Mouse (Mus musculus) cerebellum, adult 9-11 months (tissue): Measurements from ENCODE around the gene Slc41a2.
A peak's percentile ranks its signal among the peaks of the same experiment; 100 is the strongest.

Source experiments
- DNase-seq: peaks from one replicate; pipeline ENCODE4 v3.0.0; 2022

Slc41a2 gene

DNA sequence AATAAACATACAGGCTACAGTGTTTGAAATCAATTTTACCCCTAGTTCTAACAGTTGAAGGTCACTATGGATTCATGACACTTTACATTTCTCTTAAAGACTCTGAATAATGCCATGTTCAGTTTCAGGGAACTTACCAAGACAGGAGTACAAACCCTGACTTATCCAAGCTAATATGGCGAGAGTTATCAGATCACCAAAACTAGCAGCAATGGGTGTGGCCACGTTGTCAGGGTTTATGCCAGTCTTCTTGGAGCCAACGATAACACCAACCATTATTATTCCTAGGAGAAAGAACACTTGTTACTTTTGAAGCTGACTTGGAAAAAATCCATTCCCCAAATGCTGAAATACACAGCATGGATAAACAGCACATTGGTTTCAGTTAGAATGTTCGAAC is 40.7 kb downstream of the Slc41a2 start:
- DNase-seq, result no peak

DNA sequence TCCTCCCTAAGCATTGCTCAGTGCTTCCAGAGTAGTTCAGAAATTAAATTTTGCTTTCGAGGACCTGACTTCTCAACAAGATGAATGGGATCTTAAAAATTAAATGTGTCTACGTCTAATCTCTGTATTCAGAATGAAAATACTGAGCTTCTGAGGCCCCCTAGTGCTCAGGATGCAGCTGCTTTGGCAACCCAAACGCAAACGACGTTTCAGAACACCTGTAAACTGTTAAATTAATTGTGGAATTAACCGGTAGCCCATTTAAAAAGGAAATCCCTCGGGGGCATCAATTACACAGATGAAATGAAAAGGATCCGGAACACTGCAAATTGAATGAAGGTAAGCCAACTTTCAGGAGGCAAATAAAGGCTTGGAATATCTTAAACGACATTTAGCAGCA is 42.9 kb downstream of the Slc41a2 start:
- no peak for DNase-seq

DNA sequence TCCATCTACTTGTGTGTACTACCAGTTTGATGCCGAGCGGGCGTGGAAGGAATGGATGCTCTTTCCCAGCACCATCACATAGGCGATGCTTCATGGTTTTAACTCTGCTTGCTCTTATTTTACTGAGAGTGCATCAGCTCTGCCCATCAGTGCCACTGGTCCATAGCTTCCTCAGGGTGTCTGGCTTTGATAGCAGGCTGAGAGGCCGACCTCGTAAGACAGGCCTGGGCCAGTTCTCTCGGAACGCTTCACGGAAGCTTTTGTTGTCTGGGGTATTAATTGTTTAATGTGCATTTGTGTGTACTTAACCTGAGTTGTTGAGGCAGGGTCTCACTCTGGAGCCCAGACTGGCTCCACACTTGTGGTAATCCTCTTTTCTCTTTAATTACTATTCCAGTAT is 44.3 kb downstream of the Slc41a2 start:
- DNase-seq, result no peak

DNA sequence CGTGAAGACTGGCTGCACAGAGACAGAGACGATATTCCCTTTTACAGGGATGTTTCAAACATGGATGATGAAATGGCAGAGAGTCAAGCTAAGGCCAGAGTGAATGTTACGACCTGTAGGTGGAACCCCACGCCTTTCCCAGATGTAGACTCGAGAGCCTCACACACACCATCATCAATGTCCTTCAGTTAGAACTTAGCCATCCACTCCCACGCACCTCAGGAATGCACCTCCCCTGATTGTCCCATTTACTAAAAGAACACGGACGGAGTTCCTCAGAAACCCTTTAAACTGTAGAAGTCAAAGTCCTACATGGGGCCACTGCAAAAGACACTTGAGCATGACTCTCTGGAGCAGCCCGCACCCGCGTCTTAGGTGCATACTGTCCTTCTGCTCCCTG is 46.0 kb downstream of the Slc41a2 start:
- no peak for DNase-seq

DNA sequence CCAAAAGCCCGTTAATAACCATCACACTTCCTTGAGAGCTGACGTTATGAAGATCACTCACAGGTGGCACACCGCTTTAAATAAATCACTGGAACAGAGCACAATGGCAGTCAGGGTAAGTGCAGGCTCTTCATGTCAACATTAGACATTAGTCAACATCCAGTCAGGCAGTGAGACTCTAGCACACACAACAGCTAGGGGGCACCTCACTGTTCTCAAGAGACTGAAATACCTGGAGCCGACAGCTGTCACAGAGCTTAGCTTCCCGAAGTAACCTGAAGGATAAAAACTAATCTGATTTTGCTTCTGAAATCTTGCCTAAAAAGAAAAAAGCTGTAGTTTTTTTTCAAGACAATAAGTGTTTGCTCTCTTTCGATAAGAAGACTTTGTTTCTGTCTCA is 49.9 kb downstream of the Slc41a2 start:
- no peak for DNase-seq

DNA sequence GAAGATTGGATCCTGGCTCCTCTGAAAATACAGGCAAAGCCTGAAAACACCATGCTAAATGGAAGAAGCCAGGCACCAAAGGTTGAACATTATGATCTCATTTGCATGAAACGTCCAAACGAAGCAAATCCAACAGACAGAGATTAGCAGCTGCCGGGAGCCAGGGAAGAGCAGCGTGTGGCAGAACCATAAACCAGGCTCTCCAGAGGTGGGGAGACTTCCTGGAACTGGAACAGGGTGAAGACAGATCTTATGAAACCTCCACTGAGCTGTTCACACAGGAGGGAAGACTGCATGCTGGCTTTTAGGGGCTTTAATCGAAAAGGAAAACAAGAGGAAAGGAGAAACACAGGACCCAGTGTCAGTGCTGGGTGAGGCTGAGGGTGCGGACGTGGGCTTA is 51.3 kb downstream of the Slc41a2 start:
- DNase-seq, result no peak

DNA sequence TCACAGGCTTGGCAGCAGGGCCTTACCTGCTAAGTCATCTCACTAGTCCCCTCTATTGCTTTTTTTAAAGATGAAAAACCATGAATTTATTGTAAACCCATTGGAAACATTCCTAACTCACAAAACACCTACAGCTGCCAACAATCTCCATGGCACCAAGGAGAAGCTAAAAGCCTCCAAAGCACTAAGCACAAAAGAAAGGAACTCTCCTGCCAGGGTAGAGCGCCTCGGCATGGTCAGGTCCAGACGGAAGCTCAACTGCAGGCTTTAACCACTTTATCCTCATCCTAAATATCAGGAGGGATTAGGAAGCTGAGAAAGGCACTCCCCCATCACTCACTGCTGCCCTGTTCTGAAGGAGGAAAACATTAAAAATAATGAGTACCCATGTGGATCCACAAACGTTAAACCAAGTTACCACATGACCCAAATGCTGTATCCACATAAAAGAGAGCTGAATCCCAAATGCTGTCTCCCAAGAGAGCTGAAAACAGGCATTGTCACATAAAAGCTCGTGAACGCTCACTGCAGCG is 51.9 kb downstream of the Slc41a2 start:
- no peak for DNase-seq

DNA sequence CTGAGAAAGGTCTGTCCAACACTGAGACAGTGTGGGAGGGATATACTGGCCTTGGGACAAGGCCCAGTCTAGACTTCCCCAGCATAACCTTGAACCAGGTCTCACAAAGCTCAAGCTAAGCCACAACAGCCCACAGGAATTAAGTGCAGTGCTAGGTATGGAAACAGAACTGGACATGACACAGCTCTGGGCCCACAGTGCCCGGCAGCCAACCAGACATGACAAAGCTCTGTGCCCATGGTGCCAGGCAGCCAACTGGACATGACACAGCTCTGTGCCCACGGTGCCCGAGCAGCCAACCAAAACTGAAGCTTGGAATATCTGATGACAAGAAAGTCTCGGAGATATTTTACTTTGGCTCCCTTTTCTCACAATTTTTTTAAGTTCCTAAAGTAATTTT is 52.8 kb downstream of the Slc41a2 start:
- no peak for DNase-seq

DNA sequence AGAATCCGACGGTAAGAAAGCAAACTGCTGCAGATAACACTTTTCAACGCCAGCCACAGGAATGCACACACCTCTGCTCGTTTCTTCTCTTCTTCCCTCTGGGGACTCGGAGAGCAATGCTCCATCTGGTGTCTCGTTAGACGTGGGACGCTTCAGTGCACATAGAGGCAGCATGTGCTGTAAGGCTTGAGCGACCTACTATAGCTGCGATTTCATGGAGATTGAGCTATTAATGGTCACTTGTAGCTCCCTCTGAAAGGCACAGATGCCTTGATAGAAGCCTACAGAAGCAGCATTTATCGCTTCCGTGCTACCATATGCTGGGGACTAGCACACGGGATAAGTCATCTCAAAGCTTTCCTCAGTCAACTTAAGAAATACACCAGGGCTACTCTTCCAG is 71.0 kb downstream of the Slc41a2 start:
- DNase-seq, result peak; percentile 79

DNA sequence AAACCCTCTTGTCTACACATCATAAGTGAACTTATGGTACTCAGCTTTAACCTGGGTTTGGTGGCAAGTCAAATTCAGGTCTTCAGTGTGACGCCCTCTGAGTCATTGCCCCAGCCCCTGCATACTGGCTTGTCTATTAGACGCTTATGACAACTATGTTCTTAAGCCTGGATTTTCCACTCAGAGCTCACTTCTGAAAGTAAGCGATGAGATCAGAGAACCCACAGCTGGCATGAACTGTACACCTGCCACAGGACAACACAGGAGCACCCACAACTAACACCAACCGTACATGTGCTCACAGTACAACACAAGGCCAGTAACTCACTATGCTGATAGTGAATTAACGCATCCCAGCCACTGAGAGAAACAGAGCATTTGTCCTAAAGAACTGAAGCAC is 71.4 kb downstream of the Slc41a2 start:
- DNase-seq, result no peak

DNA sequence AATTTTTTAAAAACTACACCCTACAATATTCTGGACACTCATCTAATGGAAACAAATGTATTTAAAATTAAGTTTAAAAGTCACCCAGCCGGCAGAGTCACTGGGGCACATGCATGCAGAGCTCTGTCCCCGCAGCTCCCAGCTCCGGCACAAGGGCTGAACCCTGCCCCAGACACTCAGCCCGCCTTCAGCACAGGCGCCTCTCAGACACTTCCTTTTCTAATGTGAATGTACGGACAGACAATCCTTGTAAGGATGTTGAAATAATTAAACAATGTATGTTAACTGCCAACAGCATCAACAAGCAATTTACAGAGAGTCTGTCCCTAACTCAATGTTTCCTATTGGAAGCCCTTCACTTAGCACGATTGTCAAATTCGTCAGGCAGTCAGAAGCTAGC is 73.0 kb downstream of the Slc41a2 start:
- DNase-seq, result no peak

DNA sequence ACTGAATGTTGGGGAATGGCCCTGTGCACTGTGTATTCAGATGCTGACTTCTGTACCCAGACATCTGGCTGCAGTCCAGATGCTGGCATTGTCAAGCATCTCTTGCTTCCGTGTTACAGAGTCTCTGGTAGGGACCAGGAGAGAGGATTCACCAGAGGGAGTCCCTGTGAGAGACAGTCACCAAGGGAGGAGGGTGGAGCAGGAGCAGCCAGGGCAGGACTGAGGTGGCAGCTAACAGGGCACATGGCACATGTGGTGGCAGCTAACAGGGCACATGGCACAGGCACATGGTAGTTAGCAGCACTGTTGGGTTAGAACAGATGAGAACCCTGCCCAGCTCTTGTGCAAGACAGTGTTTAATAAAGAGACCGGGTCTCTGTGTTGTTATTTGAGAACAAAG is 73.6 kb downstream of the Slc41a2 start:
- no peak for DNase-seq

DNA sequence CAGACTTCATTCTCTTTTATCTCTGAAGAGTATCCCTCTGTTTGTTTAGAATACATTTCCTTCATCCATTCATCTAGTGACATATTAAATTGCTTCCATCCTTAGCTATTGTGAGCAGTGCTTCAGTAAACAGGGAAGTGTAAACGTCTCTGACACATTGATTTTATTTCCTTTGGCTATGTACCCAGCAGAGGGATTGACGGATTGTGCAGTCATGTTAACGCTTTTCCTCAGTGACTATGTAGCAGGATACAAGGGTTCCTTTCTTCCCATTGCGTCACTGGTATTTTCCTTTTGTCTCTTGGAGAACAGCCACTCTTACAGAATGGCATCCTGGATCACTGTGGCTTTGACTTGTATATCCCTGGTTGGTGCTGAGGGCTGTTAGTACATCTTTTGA is 76.4 kb downstream of the Slc41a2 start:
- no peak for DNase-seq

DNA sequence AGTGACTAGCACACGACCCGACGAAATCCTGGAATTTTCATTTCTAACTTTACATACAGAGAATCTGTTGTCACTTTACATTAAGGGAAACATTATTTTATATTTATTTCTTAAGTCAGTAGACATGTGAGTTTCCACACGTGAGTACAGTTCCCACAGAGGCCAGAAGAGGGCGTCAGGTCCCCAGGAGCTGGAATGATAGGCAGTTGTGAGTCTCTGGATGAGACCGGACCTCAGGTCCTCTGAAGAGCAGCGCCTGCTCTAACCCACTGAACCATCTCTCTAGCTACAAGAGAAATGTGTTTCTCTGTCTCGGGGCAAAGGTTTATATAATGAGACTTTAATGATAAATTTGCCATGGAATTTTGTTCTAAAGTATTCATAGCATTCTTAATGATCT is 86.3 kb downstream of the Slc41a2 start:
- DNase-seq, result no peak

DNA sequence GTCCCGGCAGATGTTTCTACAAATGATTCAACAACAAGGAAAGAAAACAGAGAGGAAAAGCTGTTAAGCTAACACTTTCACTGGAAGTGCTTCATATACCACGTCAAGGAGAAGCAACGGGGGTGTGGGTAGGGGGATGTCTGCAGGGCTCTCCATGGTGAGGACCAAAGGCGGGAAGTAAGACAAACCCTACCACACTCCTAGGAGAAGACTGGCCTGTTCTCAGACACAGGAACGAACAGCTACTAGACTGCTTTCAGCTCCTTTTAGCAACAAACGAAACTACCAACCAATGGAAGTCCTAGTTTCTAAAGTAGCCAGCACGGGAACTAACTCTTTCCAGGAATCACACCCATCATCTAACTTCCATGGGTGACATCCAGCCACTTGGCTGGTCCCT is 89.6 kb downstream of the Slc41a2 start:
- no peak for DNase-seq

DNA sequence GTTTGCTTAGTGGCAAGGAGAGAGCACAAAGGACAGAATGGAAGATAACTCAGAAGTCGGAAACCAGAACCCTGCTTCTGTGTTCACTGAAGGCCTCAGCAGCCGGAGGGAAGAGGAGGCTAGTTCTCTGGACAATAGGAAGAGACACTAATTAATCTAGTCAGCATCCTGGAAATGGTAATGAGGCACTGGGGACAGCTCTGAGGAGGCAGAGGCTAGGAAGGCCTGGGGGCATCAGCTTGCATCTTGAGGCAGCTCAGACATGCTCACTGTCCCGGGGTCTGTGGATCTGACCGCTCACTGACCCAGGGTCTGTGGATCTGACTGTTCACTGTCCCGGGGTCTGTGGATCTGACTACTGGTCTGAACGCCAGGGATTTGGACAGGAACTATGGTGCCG is 92.0 kb downstream of the Slc41a2 start:
- DNase-seq, result no peak

DNA sequence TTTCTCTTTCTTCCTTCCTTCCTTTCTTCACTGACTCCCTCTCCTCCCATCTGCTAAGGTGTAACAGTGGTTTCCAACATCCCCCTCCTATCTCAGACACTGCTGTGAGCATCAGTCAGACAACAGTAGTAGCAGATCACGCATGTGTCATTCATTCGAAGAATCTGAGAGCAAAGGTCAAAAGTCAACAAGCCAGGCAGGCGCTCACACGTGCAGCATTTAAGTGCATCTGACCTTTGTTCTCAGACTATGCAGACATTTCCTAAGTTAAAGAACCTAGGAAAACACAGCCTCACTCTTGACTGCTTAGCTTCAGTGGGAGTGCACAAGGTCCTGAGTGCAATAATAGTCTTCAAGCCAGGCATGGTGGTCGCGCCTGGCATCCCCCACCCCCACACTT is 93.6 kb downstream of the Slc41a2 start:
- no peak for DNase-seq

DNA sequence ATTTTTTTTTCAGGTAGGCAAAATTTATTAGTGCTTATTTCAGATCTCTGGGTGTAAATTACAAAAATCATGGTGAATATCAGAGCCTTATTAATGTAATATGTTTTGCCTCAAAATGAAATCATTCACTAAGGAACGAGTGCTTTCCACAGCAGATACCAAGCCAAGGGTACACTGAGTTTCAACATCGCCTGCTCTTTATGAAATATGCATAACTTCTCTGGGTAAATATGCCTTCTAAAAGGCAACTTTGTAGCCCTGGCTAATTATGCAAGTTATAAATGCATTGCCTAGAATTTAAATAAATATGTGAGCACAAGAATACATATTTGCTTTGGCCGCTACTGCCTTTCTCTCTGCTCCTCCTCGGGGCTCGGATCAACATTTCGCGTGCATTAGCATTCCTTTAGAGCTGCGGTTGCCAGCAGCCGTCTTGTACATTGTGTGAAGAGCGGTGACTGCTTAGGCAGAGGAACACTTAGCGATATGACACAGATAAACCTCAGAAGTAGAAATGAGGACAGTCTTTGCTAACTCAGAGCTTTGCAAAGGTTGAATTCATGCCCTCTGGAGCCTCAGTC is 95.5 kb downstream of the Slc41a2 start:
- DNase-seq, result no peak

DNA sequence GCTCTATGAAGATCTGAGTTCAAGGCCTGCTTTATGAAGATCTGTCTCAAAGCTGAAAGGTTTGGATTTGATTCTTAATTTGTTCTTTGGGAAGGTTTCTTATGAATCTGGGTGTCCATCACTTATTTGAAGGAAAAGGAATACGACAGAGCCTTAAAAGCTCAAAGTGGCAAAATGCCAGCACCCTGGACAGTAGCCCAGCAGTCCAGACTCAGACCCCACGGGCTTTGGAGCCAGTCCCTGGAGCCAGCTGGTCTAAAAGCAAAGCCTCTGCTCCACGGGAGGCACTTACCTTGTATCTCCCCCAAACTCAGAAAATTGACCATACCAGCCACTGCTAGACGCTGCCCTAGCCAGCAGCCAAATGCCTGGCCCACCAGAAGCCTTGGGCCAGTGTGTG is 103.3 kb downstream of the Slc41a2 start:
- no peak for DNase-seq

DNA sequence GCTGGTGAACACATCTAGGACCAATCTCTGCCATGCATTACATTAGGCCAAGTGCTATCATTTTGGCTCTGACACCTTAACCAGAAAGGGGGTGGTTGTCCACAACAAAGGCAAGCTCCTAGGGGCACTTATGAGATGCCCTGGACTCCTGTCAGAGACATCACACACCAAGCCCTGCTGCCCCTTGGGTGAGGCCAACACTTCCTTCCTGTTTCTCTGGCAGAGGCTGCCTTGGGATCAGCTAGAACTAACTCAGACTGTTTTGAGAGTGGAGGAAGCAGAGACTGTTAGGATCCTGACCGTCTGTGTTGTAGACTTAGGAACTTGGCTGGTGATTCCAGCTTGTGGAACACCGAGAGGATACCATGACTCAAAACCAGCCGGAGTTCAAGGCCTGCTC is 103.7 kb downstream of the Slc41a2 start:
- DNase-seq, result no peak

DNA sequence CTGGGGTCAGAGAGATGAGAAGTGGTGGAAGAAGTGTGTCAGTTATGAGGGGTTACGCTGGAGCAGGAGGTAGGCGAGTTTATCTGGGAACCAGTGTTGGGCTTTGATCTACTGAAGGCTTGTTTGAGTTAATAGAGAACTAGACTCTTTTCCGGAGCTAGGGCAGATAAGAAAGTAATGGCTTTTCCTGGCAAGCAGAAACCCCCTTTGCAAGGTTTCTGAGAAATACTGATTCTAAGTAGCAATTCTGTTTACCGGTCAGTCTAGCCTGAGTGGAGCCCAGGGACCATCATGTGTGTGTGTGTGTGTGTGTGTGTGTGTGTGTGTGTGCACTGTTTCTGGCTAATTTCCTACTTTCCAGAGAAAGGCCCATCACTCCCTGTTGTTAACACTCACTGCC is 109.1 kb downstream of the Slc41a2 start:
- DNase-seq, result no peak

DNA sequence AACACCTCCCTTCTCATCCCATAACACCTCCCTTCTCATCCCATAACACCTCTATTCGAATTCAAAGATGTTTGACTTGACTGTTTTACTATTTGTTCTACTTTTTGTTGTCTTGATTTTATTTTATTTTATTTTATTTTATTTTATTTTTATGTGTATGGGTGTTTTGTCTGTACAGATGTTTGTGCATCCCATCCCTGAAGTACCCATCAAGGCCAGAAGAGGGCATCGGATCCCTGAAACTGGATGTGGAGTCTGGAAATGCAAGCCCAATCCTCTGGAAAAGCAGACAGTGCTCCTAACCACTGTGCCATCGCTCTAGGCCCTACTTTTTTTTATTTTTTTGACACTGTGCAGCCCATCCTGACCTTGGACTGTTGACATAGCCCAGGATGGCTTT is 112.7 kb downstream of the Slc41a2 start:
- DNase-seq, result no peak

DNA sequence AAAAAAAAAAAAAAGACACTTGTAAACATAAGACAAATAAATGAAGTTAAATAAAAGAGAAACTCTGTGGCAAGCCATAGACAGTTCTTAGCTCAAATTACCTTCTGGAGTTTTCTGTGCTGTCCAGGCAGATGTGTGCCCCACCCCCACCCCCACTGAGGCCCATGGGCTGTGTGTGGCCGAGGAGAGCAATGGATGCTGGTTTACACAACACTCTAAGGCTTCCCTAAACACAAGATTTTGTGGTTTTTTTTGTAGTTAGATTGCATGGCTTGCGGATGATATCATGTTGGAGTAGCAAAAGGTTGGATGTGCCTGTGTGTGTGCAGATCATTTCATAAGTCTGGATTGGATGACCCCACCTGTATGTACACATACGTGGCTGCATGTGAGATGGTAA is 116.8 kb downstream of the Slc41a2 start:
- no peak for DNase-seq

DNA sequence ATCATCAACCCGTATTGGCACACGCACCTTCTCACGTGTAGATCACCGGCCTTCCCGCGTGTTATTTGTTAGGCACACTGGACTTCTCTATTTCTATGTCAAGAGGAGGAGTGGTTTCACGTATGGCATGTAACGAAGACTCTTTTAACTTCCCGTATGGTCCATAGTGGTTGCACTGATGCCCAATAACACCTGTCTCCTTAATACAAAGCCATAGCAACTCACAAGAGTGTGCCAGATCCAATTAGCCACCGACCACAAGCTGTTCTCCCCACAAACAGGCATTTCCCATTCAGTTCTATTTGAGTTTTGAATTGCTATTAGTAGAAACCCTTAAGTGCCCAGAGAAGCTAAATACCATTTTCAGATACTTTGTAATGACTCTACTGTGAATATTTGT is 117.5 kb downstream of the Slc41a2 start:
- no peak for DNase-seq

DNA sequence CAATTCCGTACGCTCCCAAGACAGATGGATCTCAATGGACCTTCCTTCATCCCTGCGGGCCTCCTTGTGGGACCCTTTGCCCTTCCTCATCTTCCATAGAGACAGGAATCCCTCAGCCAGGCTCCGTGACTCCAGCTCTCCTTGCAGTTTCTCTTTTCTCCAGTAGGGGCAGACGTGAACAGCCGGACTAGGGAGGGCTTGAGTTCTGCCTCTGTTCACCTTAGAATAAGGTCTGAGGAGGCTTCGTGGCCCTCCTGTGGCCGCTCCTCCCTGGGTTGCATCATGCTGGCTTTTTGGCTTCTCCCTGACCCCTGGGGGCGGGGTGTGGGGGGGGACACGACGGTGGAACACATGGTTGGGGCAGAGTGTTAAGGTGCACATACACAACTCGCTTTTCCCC is 118.0 kb downstream of the Slc41a2 start:
- peak; percentile 59 for DNase-seq

DNA sequence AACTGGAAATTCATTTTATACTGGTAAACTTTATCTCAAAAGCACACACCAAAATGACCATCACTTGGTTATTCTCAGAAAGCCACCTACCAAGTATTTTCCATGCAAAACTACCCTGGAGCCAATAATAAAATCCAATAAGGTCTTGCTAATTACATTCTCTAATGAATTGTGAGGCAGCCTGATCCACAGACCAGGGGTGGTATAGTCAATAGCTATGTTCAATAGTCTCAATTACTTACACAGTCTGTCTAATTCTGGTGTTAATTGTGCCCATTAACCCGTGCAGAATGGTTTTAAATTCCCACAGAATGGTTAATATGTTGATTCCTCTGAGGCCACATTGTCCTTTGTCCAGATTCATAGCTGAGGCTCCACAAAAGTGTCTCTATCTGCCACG is 118.9 kb downstream of the Slc41a2 start:
- DNase-seq, result no peak
